Mouse (Mus musculus) kidney, adult 2 months (tissue): Measurements from ENCODE around the gene Grk1. TPM values are rescaled to one million over a fixed set of nuclear protein-coding genes. Genes with fewer than 3 reads are reported as not detected.

Experiments
- DNase-seq: peaks from one replicate; pipeline ENCODE4 v3.0.0; 2021
- H3K27ac ChIP-seq: fragments of 200-500 bp; 2 replicates; pipeline ENCODE4 v1.5.1; 2012; ENCODE audit warnings: low read depth, low read length, control low read depth, inconsistent platforms; ENCODE audit not compliant: insufficient read depth
- H3K27me3 ChIP-seq: fragments of 200-500 bp; replicated peaks from 2 replicates; pipeline ENCODE4 v1.6.1; 2012; ENCODE audit warnings: mild to moderate bottlenecking, moderate library complexity, low read length, inconsistent platforms; ENCODE audit not compliant: control insufficient read depth, insufficient read depth
- H3K36me3 ChIP-seq: fragments of 200-500 bp; 2 replicates; pipeline ENCODE4 v1.6.1; 2012; ENCODE audit warnings: mild to moderate bottlenecking, moderate library complexity, low read length, inconsistent platforms; ENCODE audit not compliant: control insufficient read depth, insufficient read depth
- H3K4me1 ChIP-seq: fragments of 200-500 bp; 2 replicates; pipeline ENCODE4 v1.6.1; 2011; ENCODE audit warnings: low read length; ENCODE audit not compliant: control insufficient read depth, insufficient read depth
- H3K4me3 ChIP-seq: fragments of 200-500 bp; 2 replicates; pipeline ENCODE4 v1.5.1; 2011; ENCODE audit warnings: mild to moderate bottlenecking, low read depth, low read length, control low read depth; ENCODE audit not compliant: insufficient read depth
- CTCF ChIP-seq: fragments of 200-500 bp; conservative IDR thresholded peaks from 2 replicates; pipeline ENCODE4 v1.5.1; 2011; ENCODE audit warnings: low read depth, mild to moderate bottlenecking, control low read depth, low read length, moderate library complexity, mixed read lengths; ENCODE audit not compliant: insufficient read depth, insufficient read length
- POLR2A ChIP-seq: fragments of 200-500 bp; IDR thresholded peaks from one replicate; pipeline ENCODE4 v1.6.1; 2011; ENCODE audit warnings: low read depth, low read length, control low read depth
- WGBS: fragments of 180-500 bp; shearing (Covaris S2); methylation state at CpG from one replicate; pipeline ENCODE4 v1.1.7; 2018; 5-methylcytosine and 5-hydroxymethylcytosine counted together
- polyA plus RNA-seq: library from polyadenylated mRNA; depleted of rRNA; stranded (reverse); fragments of >200 nt; gene quantifications from 2 replicates; pipeline ENCODE4 v1.2.3, GENCODE M21; 2012

Gene Grk1
- polyA plus RNA-seq, 1 experiment = 0.02 TPM

DNA sequence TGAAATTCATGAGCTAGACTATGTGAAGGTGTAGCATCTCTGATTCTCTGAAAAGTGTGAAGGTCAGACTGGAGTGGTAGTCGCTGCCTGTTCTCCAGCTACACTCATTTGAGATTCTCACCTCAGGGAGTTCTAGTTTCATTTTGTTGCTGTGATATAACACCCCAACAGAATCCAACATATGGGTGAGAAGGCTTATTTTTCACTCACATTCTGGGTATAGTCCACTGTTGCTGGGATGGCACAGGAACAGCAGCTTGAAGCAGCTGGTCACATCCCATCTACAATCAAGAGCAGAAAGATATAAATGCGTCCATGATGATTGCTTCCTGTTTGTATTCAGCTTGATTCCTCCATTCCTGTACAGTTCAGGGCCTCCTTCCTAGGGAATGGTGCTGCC, 37.3 kb downstream of the Grk1 start:
- Histone ChIP-seq H3K27me3 (no peaks in the 10 kb centered on the region), H3K4me1 (no peaks in the 10 kb centered on the region), H3K36me3 (no peaks in the 10 kb centered on the region), H3K4me3 (no peak overlapping the region), H3K27ac (no peak overlapping the region)
- DNase-seq = no peak
- WGBS = 91% methylated on average over 2 of the region's 2 CpGs
- TF ChIP-seq CTCF (no peak), POLR2A (no peak)

- Histone ChIP-seq H3K4me3 (no peak overlapping the region), H3K36me3 (no peaks in the 10 kb centered on the region), H3K27ac (no peak overlapping the region), H3K27me3 (no peaks in the 10 kb centered on the region), H3K4me1 (no peaks in the 10 kb centered on the region)
- no peak for DNase-seq
- WGBS = 86% methylated on average over 6 of the region's 6 CpGs
- no peak for TF ChIP-seq POLR2A
- TF ChIP-seq CTCF = no peak
These were observed 41.6 kb downstream of the Grk1 start for GRCm38 (mm10) chr8:13446456-13446855.

DNA sequence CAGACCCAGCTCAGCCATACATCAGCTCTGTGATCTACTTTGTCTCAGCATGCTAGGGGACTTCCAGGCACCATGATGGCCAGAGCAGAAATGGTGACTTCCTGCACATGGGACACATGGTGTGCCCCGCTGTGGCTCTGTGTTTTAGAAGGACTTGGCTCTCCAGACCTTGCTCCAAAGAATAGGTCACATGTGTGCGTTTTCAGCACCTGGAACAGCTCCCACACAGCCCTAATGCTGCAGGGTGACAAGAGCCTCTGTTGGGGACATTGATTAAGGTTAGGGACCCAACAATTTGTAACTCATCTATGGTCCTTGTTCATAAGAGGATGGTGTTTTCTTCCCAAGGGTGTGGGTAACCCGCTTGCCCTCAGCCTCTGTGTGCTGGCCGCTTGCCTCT, 43.3 kb downstream of the Grk1 start:
- DNase-seq = no peak
- no peaks in the 10 kb centered on the region for H3K27me3 ChIP-seq
- H3K36me3 ChIP-seq = no peaks in the 10 kb centered on the region
- H3K27ac ChIP-seq = no peak overlapping the region
- H3K4me1 ChIP-seq = no peaks in the 10 kb centered on the region
- WGBS = 51% methylated on average over 4 of the region's 4 CpGs
- no peak for TF ChIP-seq POLR2A
- no peak for TF ChIP-seq CTCF
- no peak overlapping the region for H3K4me3 ChIP-seq

GRCm38 (mm10) chr8:13451747-13452277, 46.9 kb downstream of the Grk1 start:
- H3K27me3 ChIP-seq = no peaks in the 10 kb centered on the region
- peak; percentile 56 for DNase-seq
- H3K4me1 ChIP-seq = no peaks in the 10 kb centered on the region
- TF ChIP-seq CTCF = no peak
- no peak for TF ChIP-seq POLR2A
- WGBS = 51% methylated on average over 6 of the region's 6 CpGs
- no peak overlapping the region for H3K4me3 ChIP-seq
- H3K27ac ChIP-seq = no peak overlapping the region
- H3K36me3 ChIP-seq = no peaks in the 10 kb centered on the region

GRCm38 (mm10) chr8:13454341-13455113, 49.6 kb downstream of the Grk1 start:
- H3K4me3 ChIP-seq = no peak overlapping the region
- WGBS = 60% methylated on average over 8 of the region's 8 CpGs
- no peaks in the 10 kb centered on the region for H3K4me1 ChIP-seq
- TF ChIP-seq CTCF (no peak), POLR2A (no peak)
- no peaks in the 10 kb centered on the region for H3K36me3 ChIP-seq
- DNase-seq = no peak
- no peak overlapping the region for H3K27ac ChIP-seq
- H3K27me3 ChIP-seq = no peaks in the 10 kb centered on the region

- TF ChIP-seq CTCF (peak; percentile 93), POLR2A (no peak)
- 9% methylated on average over 2 of the region's 2 CpGs for WGBS
- Histone ChIP-seq H3K4me3 (no peak overlapping the region), H3K27me3 (no peaks in the 10 kb centered on the region), H3K4me1 (no peaks in the 10 kb centered on the region), H3K36me3 (no peaks in the 10 kb centered on the region), H3K27ac (no peak overlapping the region)
- peak; percentile 83 for DNase-seq
These were observed 50.4 kb downstream of the Grk1 start for GRCm38 (mm10) chr8:13455295-13455694.

GRCm38 (mm10) chr8:13459431-13459830, 54.5 kb downstream of the Grk1 start:
- H3K27ac ChIP-seq = no peak overlapping the region
- no peak for TF ChIP-seq POLR2A
- no peak for TF ChIP-seq CTCF
- WGBS = 95% methylated on average over 4 of the region's 4 CpGs
- no peak for DNase-seq
- no peaks in the 10 kb centered on the region for H3K36me3 ChIP-seq
- H3K4me3 ChIP-seq = no peak overlapping the region
- H3K27me3 ChIP-seq = no peaks in the 10 kb centered on the region
- peaks cover 30% of the 10 kb centered on the region for H3K4me1 ChIP-seq
